Comparison of ENCODE assay signal across 13 mouse cellular contexts in the genomic region with DNA sequence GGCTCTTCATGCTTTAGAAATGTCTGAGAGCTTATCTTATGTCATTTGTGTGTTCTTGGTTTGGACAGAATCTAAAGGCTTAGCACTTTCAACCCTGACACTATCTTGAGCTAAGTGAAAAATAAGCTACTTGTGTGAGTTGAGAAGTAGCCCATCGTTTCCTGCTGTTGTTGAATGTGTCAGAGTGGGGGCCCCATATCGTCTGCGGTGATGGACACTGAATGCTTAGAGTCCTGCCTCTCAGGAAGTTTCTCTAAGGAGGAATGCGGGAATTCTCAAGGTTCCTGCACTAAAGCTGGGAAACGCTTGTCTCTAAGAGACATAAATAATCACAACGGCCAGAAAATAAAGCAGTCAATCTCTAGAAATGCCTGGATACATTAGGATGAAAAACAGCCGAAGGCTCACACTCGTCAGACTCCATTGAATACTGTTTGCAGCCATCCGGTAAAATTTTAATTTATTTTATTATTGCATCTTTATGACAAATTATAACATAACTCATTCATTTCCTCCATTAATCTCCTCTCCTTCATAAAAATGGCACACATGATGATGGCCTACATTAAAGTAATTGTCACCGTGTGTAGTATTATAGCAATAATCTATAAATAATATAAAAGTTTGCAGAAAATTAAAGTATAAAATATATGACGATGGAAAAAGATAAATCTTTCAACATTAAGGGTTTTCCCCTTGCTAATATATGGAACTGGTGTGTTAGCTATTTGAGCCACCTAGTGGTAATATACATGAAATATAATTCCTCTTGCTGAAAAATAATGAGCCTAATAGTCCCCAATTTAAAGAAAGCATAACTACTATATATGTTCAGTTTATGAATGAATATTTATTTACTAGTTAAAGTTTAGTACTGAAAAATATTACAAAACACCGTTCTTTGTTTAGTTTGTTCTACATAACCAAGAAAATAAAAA.
A peak's percentile ranks its signal among the peaks of the same experiment; 100 is the strongest.
DNase-seq lines count a peak whose midpoint lies in the region.
"Had no signal": no experiment of that assay in that cellular context is flagged by ENCODE, and none has a peak within 500 bp of the region (broad histone marks: within the 10 kb centered on the region; RNA-seq: fewer than 3 reads in every experiment).

No protein-coding gene starts in this region.

- peak; percentile 81 for DNase-seq in heart, adult 11 months
- no peak for DNase-seq in heart, adult 9 months (ENCODE audit: low spot score in 2 of 2)
- DNase-seq in kidney, postnatal 4 days, result peak; percentile 17 to 51
- no peak for DNase-seq in kidney, adult 18-20 months
- peak; percentile 2 for DNase-seq in 3T3-L1 (ENCODE audit: low read depth, low spot score)
- DNase-seq in NIH3T3 (ENCODE audit: low read depth), result peak; percentile 18
- no peak for DNase-seq in urinary bladder, postnatal 4 days (ENCODE audit: low spot score in 2 of 2)
- DNase-seq in right cerebral cortex, postnatal 14 days, result no peak
- DNase-seq: cerebellum, adult 18-20 months; embryo, embryonic 11 days; liver; lung, postnatal 36 days; thymus, postnatal 4 days had no signal

Comparison
In these comparisons a context has a peak if more than half of its experiments do, and no peak if none do; other contexts are left out.
1. DNase-seq: peak in heart, adult 11 months (single experiment), kidney, postnatal 4 days (2 of 2), 3T3-L1 (single experiment) and NIH3T3 (single experiment); none in heart, adult 9 months (0 of 2), kidney, adult 18-20 months (single experiment), urinary bladder, postnatal 4 days (0 of 2) and right cerebral cortex, postnatal 14 days (single experiment).